Mouse (Mus musculus) heart, embryonic 16.5 days (tissue): ENCODE data around the gene Adsl. TPM values are rescaled to one million over a fixed set of nuclear protein-coding genes. Genes with fewer than 3 reads are reported as not detected.
A peak's percentile ranks its signal among the peaks of the same experiment; 100 is the strongest.

ENCODE experiments used
- ATAC-seq: fragments of 200-750 bp; cut with Nextera tagmentation; replicated peaks from 2 replicates; pipeline ENCODE4 v1.8.0; 2017; ENCODE audit warnings: moderate number of reproducible peaks; ENCODE audit not compliant: insufficient read depth, low FRiP score; ENCODE audit errors: extremely low read depth
- H3K27ac ChIP-seq: fragments of 300-500 bp; sonication (generic); 2 replicates; pipeline ENCODE4 v1.5.1; 2014; ENCODE audit warnings: mild to moderate bottlenecking, low read length, control low read depth, moderate library complexity
- H3K27me3 ChIP-seq: fragments of 300-500 bp; sonication (generic); 2 replicates; pipeline ENCODE4 v1.6.1; 2014; ENCODE audit warnings: low read length, mixed read lengths; ENCODE audit not compliant: control insufficient read depth, insufficient read depth
- H3K36me3 ChIP-seq: fragments of 300-500 bp; sonication (generic); 2 replicates; pipeline ENCODE4 v1.6.1; 2014; ENCODE audit not compliant: control insufficient read depth, insufficient read depth
- H3K4me1 ChIP-seq: fragments of 300-500 bp; sonication (generic); 2 replicates; pipeline ENCODE4 v1.6.1; 2014; ENCODE audit warnings: low read length, mixed read lengths; ENCODE audit not compliant: control insufficient read depth, insufficient read depth
- H3K4me2 ChIP-seq: fragments of 300-500 bp; sonication (generic); 2 replicates; pipeline ENCODE4 v1.6.1; 2014; ENCODE audit warnings: low read depth, mild to moderate bottlenecking, control low read depth, low read length
- H3K4me3 ChIP-seq: fragments of 300-500 bp; sonication (generic); 2 replicates; pipeline ENCODE4 v1.5.1; 2014; ENCODE audit warnings: mild to moderate bottlenecking, control low read depth, low read length
- H3K9ac ChIP-seq: fragments of 300-500 bp; sonication (generic); 2 replicates; pipeline ENCODE4 v1.6.1; 2014; ENCODE audit warnings: low read length, control low read depth
- H3K9me3 ChIP-seq: fragments of 300-500 bp; sonication (generic); replicated peaks from 2 replicates; pipeline ENCODE4 v1.6.1; 2016; ENCODE audit warnings: low read length; ENCODE audit not compliant: control insufficient read depth
- WGBS: fragments of 180-500 bp; shearing (Covaris S2); extraction: QIAGEN DNeasy Blood & Tissue Kit; methylation state at CpG from one replicate; pipeline ENCODE4 v1.1.7; 2014; 5-methylcytosine and 5-hydroxymethylcytosine counted together
- polyA plus RNA-seq: library from polyadenylated mRNA; unstranded; fragments of >200 nt; fragmentation: Nextera tagmentation; extraction: Ambion mirVana; gene quantifications from 2 replicates; pipeline ENCODE4 v1.2.1, GENCODE M21; 2015

Adsl gene
- polyA plus RNA-seq, 1 experiment from 2014 or later = 175 TPM

DNA sequence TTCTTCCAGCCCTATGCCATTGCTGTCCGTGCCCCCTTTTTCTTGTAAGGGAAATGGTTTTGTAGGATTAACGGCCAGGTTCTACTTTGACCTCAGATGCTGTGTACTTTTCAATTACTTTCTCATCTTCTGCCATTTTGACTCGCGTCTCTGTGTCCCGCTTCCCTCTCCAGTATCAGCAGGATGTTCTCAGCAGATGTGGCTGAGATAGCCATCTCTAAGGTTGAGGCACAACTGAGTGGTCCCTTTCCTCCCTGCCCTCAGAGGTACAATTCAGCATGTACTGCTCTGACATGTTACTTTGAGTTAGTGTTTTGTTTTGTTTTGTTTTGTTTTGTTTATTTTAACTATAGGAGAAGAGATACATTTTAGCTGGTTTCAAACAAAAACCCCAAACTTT, 13.4 kb upstream of the Adsl start:
- H3K27me3 ChIP-seq = no peaks in the 10 kb centered on the region
- ATAC-seq = no peak
- 86% methylated on average over 5 of the region's 5 CpGs for WGBS

DNA sequence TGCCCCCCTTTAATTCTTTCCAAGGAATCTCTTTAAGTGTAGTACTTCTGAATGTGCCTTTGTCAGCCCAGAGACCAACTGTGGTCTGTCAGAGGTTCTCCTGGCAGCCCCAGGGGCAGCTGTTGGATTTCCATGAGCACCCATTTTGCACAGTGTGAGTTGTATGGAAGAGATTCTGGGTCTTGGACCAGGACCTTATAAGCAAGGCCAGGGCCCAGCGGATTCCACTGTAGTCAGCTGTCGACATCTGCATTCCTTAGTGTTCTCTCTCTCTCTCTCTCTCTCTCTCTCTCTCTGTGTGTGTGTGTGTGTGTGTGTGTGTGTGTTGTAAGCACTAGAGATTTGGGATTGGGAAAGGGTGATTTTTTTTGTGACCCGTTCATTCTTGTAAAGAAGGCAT, 11.6 kb upstream of the Adsl start:
- no peak overlapping the region for H3K27ac ChIP-seq
- H3K27me3 ChIP-seq = no peaks in the 10 kb centered on the region
- ATAC-seq = no peak
- 52% methylated on average over 3 of the region's 3 CpGs for WGBS
- H3K4me3 ChIP-seq = no peak overlapping the region
- no peak overlapping the region for H3K9ac ChIP-seq
- H3K4me2 ChIP-seq = no peak overlapping the region
- H3K4me1 ChIP-seq = no peaks in the 10 kb centered on the region
- peaks cover 8% of the 10 kb centered on the region for H3K36me3 ChIP-seq
- no peaks in the 10 kb centered on the region for H3K9me3 ChIP-seq

More for the DNA sequence above, 13.4 kb upstream of the Adsl start:
- Histone ChIP-seq H3K27ac (no peak overlapping the region), H3K4me1 (no peaks in the 10 kb centered on the region), H3K9me3 (no peaks in the 10 kb centered on the region), H3K9ac (no peak overlapping the region), H3K36me3 (peaks cover 8% of the 10 kb centered on the region), H3K4me3 (no peak overlapping the region), H3K4me2 (no peak overlapping the region)

DNA sequence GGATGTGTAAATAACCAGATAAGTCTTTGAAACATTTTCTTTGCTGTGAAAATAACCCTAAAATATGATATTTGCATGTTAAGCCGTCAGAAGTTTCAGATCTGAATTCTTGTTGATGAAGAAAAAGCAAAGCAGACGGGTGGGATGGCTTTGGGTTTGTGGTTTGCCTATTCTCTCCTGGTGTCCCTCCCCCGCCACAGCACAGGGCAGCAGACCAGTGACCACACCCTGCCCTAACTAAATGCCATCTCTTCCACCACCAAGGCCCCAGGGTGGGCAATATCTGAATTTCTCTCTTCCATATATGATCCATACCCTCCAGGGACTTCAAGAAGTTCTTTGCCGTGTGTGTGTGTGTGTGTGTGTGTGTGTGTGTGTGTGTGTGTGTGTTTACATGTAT, 9.7 kb upstream of the Adsl start:
- H3K27me3 ChIP-seq = no peaks in the 10 kb centered on the region
- no peaks in the 10 kb centered on the region for H3K4me1 ChIP-seq
- ATAC-seq = no peak
- H3K9me3 ChIP-seq = no peaks in the 10 kb centered on the region
- H3K27ac ChIP-seq = no peak overlapping the region
- WGBS = 74% methylated on average over 4 of the region's 4 CpGs
- no peak overlapping the region for H3K4me2 ChIP-seq
- H3K36me3 ChIP-seq = peaks cover 2% of the 10 kb centered on the region
- no peak overlapping the region for H3K4me3 ChIP-seq
- H3K9ac ChIP-seq = no peak overlapping the region

DNA sequence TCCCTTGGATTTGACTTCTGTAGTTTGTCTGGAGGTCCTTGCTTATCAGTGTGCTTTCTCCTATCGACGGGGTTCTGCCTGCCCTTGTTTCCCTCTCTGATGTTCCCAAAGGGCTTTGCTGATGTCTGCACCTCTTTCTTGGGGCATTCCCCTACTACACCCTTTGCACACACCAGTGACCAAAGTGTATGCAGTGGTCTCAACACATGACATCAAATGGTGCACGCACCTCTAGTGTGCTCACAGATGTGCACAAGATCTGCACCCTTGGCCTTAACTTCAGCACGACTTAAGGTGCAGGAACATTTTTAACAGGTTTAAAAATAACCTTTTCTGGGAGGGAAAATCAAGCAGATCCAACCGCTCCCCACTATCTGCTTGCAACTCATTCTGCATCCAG, 8.9 kb upstream of the Adsl start:
- WGBS = 55% methylated on average over 5 of the region's 5 CpGs
- Histone ChIP-seq H3K4me1 (no peaks in the 10 kb centered on the region), H3K9ac (no peak overlapping the region), H3K36me3 (no peaks in the 10 kb centered on the region; the same call in 1 of the 2 replicates), H3K4me3 (no peak overlapping the region), H3K27me3 (no peaks in the 10 kb centered on the region), H3K27ac (no peak overlapping the region), H3K9me3 (no peaks in the 10 kb centered on the region), H3K4me2 (no peak overlapping the region)
- ATAC-seq = no peak

DNA sequence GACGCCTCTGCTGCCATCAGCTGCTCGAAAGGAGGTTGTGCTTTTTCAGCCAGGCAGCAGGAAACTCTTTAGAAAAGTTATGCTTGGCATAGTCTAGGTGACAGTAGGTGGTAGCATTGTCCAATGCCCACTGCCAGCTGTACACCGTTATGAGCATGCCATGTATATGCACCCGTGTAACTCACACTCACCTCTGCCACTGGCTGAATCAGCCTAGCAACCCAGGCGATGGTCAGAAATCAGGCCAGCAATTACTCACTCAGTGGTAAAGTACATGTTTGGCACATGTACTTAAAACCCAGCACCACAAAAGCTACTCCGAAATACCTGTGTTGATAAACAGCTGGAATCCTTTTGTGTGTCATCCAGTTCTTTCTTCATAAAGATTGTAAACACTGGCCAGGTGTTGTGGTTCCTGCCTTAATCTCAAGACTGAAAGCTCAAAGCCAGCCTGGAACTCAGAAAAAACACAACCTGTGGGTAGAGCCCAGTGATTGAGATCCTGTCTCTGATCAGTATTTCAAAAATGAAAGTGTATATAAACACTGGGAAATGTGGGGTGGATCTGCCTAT, 6.7 kb upstream of the Adsl start:
- WGBS = 91% methylated on average over 6 of the region's 6 CpGs
- no peak for ATAC-seq
- Histone ChIP-seq H3K4me1 (no peaks in the 10 kb centered on the region), H3K9ac (no peak overlapping the region), H3K36me3 (no peaks in the 10 kb centered on the region; the same call in 1 of the 2 replicates), H3K4me3 (no peak overlapping the region), H3K27ac (no peak overlapping the region), H3K27me3 (no peaks in the 10 kb centered on the region), H3K9me3 (no peaks in the 10 kb centered on the region), H3K4me2 (no peak overlapping the region)

DNA sequence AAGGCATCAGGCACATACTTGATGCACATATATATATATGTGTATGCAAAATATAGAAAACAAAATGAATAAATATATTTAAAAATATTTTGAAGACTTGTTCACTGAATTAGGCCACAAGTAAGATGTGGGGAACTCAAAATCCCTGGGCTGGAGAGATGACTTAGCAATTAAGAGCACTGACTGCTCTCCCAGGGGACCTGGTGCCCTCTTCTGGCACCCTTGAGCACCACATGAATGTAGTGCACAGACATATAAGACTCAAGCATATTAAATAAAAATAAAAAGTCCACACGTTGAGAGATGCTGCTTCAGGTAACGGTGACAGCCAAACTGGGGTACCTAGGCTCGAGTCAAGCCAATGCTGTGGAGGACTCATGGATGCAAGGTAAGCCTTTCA, 2.4 kb upstream of the Adsl start:
- Histone ChIP-seq H3K4me1 (peaks cover 9% of the 10 kb centered on the region), H3K27me3 (no peaks in the 10 kb centered on the region), H3K9ac (no peak overlapping the region), H3K9me3 (no peaks in the 10 kb centered on the region), H3K4me3 (no peak overlapping the region), H3K4me2 (no peak overlapping the region), H3K36me3 (no peaks in the 10 kb centered on the region; the same call in 1 of the 2 replicates), H3K27ac (no peak overlapping the region)
- 50% methylated on average over 3 of the region's 3 CpGs for WGBS
- no peak for ATAC-seq

DNA sequence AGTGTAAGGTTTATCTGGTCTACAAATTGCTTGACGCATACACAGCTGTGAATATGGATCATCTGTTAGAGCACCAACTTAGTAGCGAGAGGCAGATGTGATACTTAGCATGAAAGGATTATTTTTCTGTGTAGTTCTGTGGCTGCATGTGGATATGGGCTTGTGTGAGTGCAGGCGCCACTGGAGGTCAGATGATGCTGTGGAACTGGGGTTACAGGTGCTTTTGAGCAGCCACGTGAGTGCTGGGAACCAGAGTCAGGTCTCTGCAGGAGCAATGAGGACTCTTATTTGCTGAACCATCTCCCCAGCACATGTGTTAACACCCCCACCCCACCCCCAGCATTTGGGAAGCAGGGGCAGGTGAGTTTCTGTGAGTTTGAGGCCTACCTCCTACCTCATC, 1.1 kb downstream of the Adsl start:
- no peak for ATAC-seq
- peaks cover 9% of the 10 kb centered on the region for H3K4me1 ChIP-seq
- peak overlapping the region; percentile 75 for H3K4me3 ChIP-seq
- H3K9ac ChIP-seq = peak overlapping the region; percentile 80
- H3K27me3 ChIP-seq = no peaks in the 10 kb centered on the region
- H3K27ac ChIP-seq = no peak overlapping the region
- peaks cover 22% of the 10 kb centered on the region for H3K36me3 ChIP-seq
- H3K4me2 ChIP-seq = peak overlapping the region; percentile 65
- no peaks in the 10 kb centered on the region for H3K9me3 ChIP-seq
- WGBS = 50% methylated on average over 4 of the region's 4 CpGs

DNA sequence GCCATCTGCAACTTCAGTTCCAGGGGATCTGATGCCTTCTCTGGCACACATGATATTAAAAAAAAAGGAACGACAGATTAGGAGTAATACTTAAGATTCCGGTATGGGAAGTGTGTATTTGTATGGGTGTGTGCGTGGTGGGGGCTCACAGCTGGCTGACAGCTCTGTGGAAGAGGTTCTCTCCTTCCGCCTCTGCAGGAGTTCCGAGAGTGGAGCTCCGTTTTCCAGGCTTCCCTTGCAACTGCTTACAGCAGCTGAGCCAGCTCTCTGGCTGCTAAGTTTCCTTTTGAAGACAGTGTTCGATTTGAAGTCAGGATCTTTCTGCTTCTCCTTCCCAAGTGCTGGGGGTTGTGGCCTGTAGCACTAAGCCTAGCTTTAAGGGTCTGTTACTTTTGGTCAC, 1.8 kb downstream of the Adsl start:
- 84% methylated on average over 7 of the region's 7 CpGs for WGBS
- Histone ChIP-seq H3K4me2 (peak overlapping the region; percentile 65; the same call in 1 of the 2 replicates), H3K27me3 (no peaks in the 10 kb centered on the region), H3K4me3 (no peak overlapping the region; the same call in 1 of the 2 replicates), H3K4me1 (peaks cover 9% of the 10 kb centered on the region), H3K9ac (no peak overlapping the region), H3K27ac (no peak overlapping the region), H3K9me3 (no peaks in the 10 kb centered on the region), H3K36me3 (peaks cover 26% of the 10 kb centered on the region)
- ATAC-seq = no peak

DNA sequence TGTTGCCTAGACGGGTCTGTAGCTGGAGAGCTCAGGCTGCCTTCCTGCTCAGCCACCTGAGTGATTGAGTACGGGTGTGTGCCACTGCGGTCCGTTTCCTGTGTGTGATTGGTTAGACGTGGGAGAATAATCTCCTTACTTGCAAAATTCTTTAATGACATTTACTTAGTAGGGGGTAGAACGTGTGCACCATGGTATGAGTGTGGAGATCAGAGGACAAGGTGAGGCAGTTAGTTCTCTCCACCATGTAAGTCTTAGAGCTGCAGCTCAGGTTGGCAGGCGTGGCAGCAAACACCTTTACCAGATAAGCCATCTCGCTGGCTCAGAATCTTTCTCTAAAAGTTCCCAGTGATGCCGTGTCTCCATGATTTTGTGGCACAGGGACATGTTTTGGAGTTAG, 5.7 kb downstream of the Adsl start:
- H3K9me3 ChIP-seq = no peaks in the 10 kb centered on the region
- peaks cover 9% of the 10 kb centered on the region for H3K4me1 ChIP-seq
- peaks cover 54% of the 10 kb centered on the region for H3K36me3 ChIP-seq
- H3K27me3 ChIP-seq = no peaks in the 10 kb centered on the region
- WGBS = 88% methylated on average over 9 of the region's 9 CpGs
- H3K4me2 ChIP-seq = no peak overlapping the region
- no peak overlapping the region for H3K9ac ChIP-seq
- no peak overlapping the region for H3K4me3 ChIP-seq
- ATAC-seq = no peak
- no peak overlapping the region for H3K27ac ChIP-seq
